ENCODE assay signal across 20 mouse cellular contexts in the genomic region with DNA sequence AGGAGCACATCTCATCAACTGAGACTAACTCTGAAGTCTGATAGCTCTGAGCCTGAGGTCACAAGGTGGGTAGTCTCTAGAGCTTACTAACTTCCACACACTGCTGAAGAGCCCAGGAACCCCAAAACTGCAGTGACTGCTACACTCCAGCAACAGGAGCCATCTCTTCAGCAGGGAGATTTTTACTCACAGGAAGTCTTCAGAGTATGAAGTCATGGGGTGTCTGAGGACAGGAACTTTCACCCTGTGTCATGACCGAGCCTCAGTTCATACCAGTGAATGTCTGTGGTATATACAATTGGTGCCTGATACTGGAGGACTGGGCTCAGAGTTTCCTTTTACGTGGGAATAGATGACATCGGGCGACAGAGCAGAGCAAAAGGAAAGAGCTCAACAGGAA. TPM values are rescaled to one million over a fixed set of nuclear protein-coding genes. Genes with fewer than 3 reads are reported as not detected.
DNase-seq lines count a peak whose midpoint lies in the region; ATAC-seq and TF ChIP-seq lines count a peak whose summit lies in the region.
"Had no signal": no experiment of that assay in that cellular context is flagged by ENCODE, and none has a peak within 500 bp of the region (broad histone marks: within the 10 kb centered on the region; RNA-seq: fewer than 3 reads in every experiment).

No protein-coding gene starts in this region.

- no peak overlapping the region for H3K27ac ChIP-seq in midbrain, embryonic 16.5 days (ENCODE audit: low read length)
- H3K27ac ChIP-seq in midbrain, embryonic 11.5 days (ENCODE audit: low read depth, low read length), result no peak overlapping the region
- H3K27ac ChIP-seq in cerebellum, adult 2 months (ENCODE audit: insufficient read depth, low read length), result no peak overlapping the region
- H3K27ac ChIP-seq: embryonic facial prominence, embryonic 13.5 days; forebrain, embryonic 15.5 days; heart, embryonic 10.5 days; hindbrain, embryonic 14.5 days had no signal

- TF ChIP-seq CTCF in cerebellum, adult 2 months (IDR thresholded peaks at IDR 0.05; ENCODE audit: borderline replicate concordance, insufficient read depth, low read depth, low read length), result no peak

- no peak for TF ChIP-seq POLR2A in cerebellum, adult 2 months (IDR thresholded peaks at IDR 0.05; ENCODE audit: borderline replicate concordance, insufficient read depth, low read length)

- H3K27me3 ChIP-seq in midbrain, embryonic 16.5 days (ENCODE audit: control insufficient read depth, insufficient read depth, low read depth, low read length), result no peaks in the 10 kb centered on the region
- no peaks in the 10 kb centered on the region for H3K27me3 ChIP-seq in midbrain, embryonic 11.5 days (ENCODE audit: control insufficient read depth, insufficient read depth, low read length)
- H3K27me3 ChIP-seq in cerebellum, adult 2 months (ENCODE audit: control insufficient read depth, insufficient read depth, low read length), result no peaks in the 10 kb centered on the region
- H3K27me3 ChIP-seq: embryonic facial prominence, embryonic 13.5 days; forebrain, embryonic 15.5 days had no signal

- no peaks in the 10 kb centered on the region for H3K36me3 ChIP-seq in midbrain, embryonic 16.5 days (ENCODE audit: control insufficient read depth, insufficient read depth, low read length)
- H3K36me3 ChIP-seq in midbrain, embryonic 11.5 days (ENCODE audit: control insufficient read depth, insufficient read depth, low read length), result no peaks in the 10 kb centered on the region
- H3K36me3 ChIP-seq: forebrain, embryonic 15.5 days had no signal

- H3K9me3 ChIP-seq in midbrain, embryonic 16.5 days (replicated peaks; ENCODE audit: control insufficient read depth, low read length, poor library complexity, severe bottlenecking), result no peaks in the 10 kb centered on the region
- no peaks in the 10 kb centered on the region for H3K9me3 ChIP-seq in midbrain, embryonic 11.5 days (ENCODE audit: control insufficient read depth, low read length)
- H3K9me3 ChIP-seq: embryonic facial prominence, embryonic 13.5 days; forebrain, embryonic 15.5 days; heart, embryonic 10.5 days had no signal

- no peak overlapping the region for H3K4me3 ChIP-seq in midbrain, embryonic 16.5 days (ENCODE audit: low read depth, low read length)
- no peak overlapping the region for H3K4me3 ChIP-seq in midbrain, embryonic 11.5 days (ENCODE audit: low read depth, low read length)
- no peak overlapping the region for H3K4me3 ChIP-seq in cerebellum, adult 2 months (replicated peaks; ENCODE audit: insufficient read depth, low read depth, low read length)
- H3K4me3 ChIP-seq: embryonic facial prominence, embryonic 13.5 days; forebrain, embryonic 15.5 days; heart, embryonic 10.5 days had no signal

- WGBS in midbrain, embryonic 16.5 days, result 86% methylated on average over 4 of the region's 4 CpGs
- 91% methylated on average over 4 of the region's 4 CpGs for WGBS in midbrain, embryonic 11.5 days
- 85% methylated on average over 4 of the region's 4 CpGs for WGBS in cerebellum, adult 2 months

- intact Hi-C loops in heart, postnatal 10 days (cut with DNase I), result no loop called here

- H3K4me1 ChIP-seq in midbrain, embryonic 16.5 days (ENCODE audit: control insufficient read depth, insufficient read depth, low read length), result no peaks in the 10 kb centered on the region
- no peaks in the 10 kb centered on the region for H3K4me1 ChIP-seq in midbrain, embryonic 11.5 days (ENCODE audit: control insufficient read depth, insufficient read depth, low read length)
- no peaks in the 10 kb centered on the region for H3K4me1 ChIP-seq in cerebellum, adult 2 months (ENCODE audit: control insufficient read depth, insufficient read depth, low read length)
- H3K4me1 ChIP-seq: forebrain, embryonic 15.5 days had no signal

- H3K9ac ChIP-seq in midbrain, embryonic 16.5 days (ENCODE audit: low read depth, low read length), result no peak overlapping the region
- no peak overlapping the region for H3K9ac ChIP-seq in midbrain, embryonic 11.5 days (ENCODE audit: low read length)
- H3K9ac ChIP-seq: embryonic facial prominence, embryonic 13.5 days; forebrain, embryonic 15.5 days; hindbrain, embryonic 14.5 days; lung, embryonic 14.5 days had no signal

- DNase-seq in midbrain, embryonic 11.5 days (ENCODE audit: low spot score, missing footprints), result no peak
- DNase-seq in CD8-positive naive resting alpha-beta T cell, adult 2 months (ENCODE audit: low read depth in 2 of 2, low spot score in 2 of 2), result peak; percentile 23 to 24
- DNase-seq in induced T-regulatory cell, adult 2 months (ENCODE audit: low read depth), result peak; percentile 81
- DNase-seq in urinary bladder, postnatal 14 days (ENCODE audit: low spot score), result no peak
- DNase-seq in heart, postnatal 10 days, result no peak
- no peak for DNase-seq in cerebellum, adult 2 months
- DNase-seq: cerebellum, adult 9-11 months; gastrocnemius, postnatal 36 days; heart, postnatal 14 days; kidney, adult 11 months; kidney, postnatal 25 days; left cerebral cortex, postnatal 4 days; lung, embryonic 14.5 days; right cerebral cortex, adult 18-20 months had no signal

- no peak overlapping the region for H3K4me2 ChIP-seq in midbrain, embryonic 16.5 days (ENCODE audit: low read length)
- no peak overlapping the region for H3K4me2 ChIP-seq in midbrain, embryonic 11.5 days
- H3K4me2 ChIP-seq: embryonic facial prominence, embryonic 13.5 days; forebrain, embryonic 15.5 days; hindbrain, embryonic 14.5 days; lung, embryonic 14.5 days had no signal

- 0 out of 2 replicates have a peak, but pooled peaks have one; percentile 3 for ATAC-seq in midbrain, embryonic 16.5 days
- no peak for ATAC-seq in midbrain, embryonic 11.5 days (ENCODE audit: low FRiP score)
- ATAC-seq in neutrophil, adult 5-6 weeks (ENCODE audit: extremely low read depth, insufficient number of reproducible peaks, low FRiP score, poor library complexity, severe bottlenecking), result 0 out of 2 replicates have a peak, but pooled peaks have one; percentile 16
- ATAC-seq: forebrain, embryonic 15.5 days had no signal

RNA-seq across cellular contexts. Expression of a gene that starts 26.6 kb away (rescaled TPM):
- polyA plus RNA-seq in midbrain, embryonic 16.5 days (2015; fragmentation: Nextera tagmentation; extraction: Ambion mirVana), result 17.6 and 18.9 TPM in 2 replicates
- 29.1 and 31.4 TPM in 2 replicates for polyA plus RNA-seq in midbrain, embryonic 11.5 days (2014; fragmentation: Nextera tagmentation; extraction: Ambion mirVana)
- total RNA-seq in neutrophil, adult 5-6 weeks (2017), result 84.1 TPM in 2 replicates
- 10 to 100 TPM; 77.6 to 80.3 TPM for total RNA-seq in heart, postnatal 10 days (2021)
- polyA plus RNA-seq in cerebellum, adult 2 months (2012; rRNA removed), result 32.5 and 33.5 TPM in 2 replicates

Comparison
In these comparisons a context has a peak if more than half of its experiments do, and no peak if none do; other contexts are left out.
1. DNase-seq: peak in CD8-positive naive resting alpha-beta T cell, adult 2 months (2 of 2) and induced T-regulatory cell, adult 2 months (single experiment); none in midbrain, embryonic 11.5 days (single experiment), urinary bladder, postnatal 14 days (single experiment), heart, postnatal 10 days (0 of 2) and cerebellum, adult 2 months (0 of 2).